ENCODE assay signal across 8 mouse cellular contexts in genomic region chr14:27428573-27428972, GRCm38 (mm10). TPM values are rescaled to one million over a fixed set of nuclear protein-coding genes. Genes with fewer than 3 reads are reported as not detected.
A peak's percentile ranks its signal among the peaks of the same experiment; 100 is the strongest.
DNase-seq lines count a peak whose midpoint lies in the region; ATAC-seq lines count a peak whose summit lies in the region.

TSS of gene Fam208a (plus strand) at chr14:27428834.

- WGBS in intestine, embryonic 15.5 days, result 2% methylated on average over 43 of the region's 43 CpGs

- peak within 1 kb of the TSS; percentile 88 for H3K9ac ChIP-seq in intestine, embryonic 15.5 days

- H3K4me1 ChIP-seq in intestine, embryonic 15.5 days (replicated peaks), result peaks cover 3% of the 10 kb centered on the region; the same call in 1 of the 2 replicates

- intact Hi-C loops in gastrocnemius, postnatal 36 days (cut with DNase I), result no loop called here
- intact Hi-C loops in left cerebral cortex, postnatal 14 days (cut with DNase I), result no loop called here

- no peaks in the 10 kb centered on the region for H3K9me3 ChIP-seq in intestine, embryonic 15.5 days

- H3K27me3 ChIP-seq in intestine, embryonic 15.5 days (replicated peaks), result no peaks in the 10 kb centered on the region

- H3K4me2 ChIP-seq in intestine, embryonic 15.5 days (replicated peaks), result peak within 1 kb of the TSS; percentile 93

- peak; percentile 88 for DNase-seq in adrenal gland, adult 8-10 months
- DNase-seq in embryo, embryonic 11.5 days (ENCODE audit: low read depth, low spot score), result peak; percentile 82
- DNase-seq in gastrocnemius, postnatal 36 days, result peak; percentile 93 to 94
- peak; percentile 92 to 97 for DNase-seq in left cerebral cortex, postnatal 14 days (ENCODE audit: low spot score in 2 of 2)
- DNase-seq in right cerebral cortex, postnatal 14 days, result peak; percentile 94
- peak; percentile 90 to 95 for DNase-seq in urinary bladder, postnatal 36 days (ENCODE audit: low spot score in 2 of 2)

- peak within 1 kb of the TSS; percentile 72 for H3K4me3 ChIP-seq in intestine, embryonic 15.5 days (replicated peaks)

- peak; percentile 97 for ATAC-seq in intestine, embryonic 15.5 days
- peak; percentile 97 for ATAC-seq in megakaryocyte-erythroid progenitor cell, adult 5-6 weeks (replicated peaks; ENCODE audit: low FRiP score, low TSS enrichment, poor library complexity, severe bottlenecking)

- peaks cover 2% of the 10 kb centered on the region for H3K36me3 ChIP-seq in intestine, embryonic 15.5 days

- peak within 1 kb of the TSS; percentile 99 for H3K27ac ChIP-seq in intestine, embryonic 15.5 days

RNA-seq across cellular contexts. Expression of gene Fam208a, which starts in this region (rescaled TPM):
- 10 to 100 TPM; 22.5 to 32.3 (median 26.7) TPM for total RNA-seq in adrenal gland, adult 8-10 months (2022)
- 1 to 10 TPM; 4.5 to 4.9 TPM for total RNA-seq in gastrocnemius, postnatal 36 days (2021)
- 9.2 and 9.8 TPM in 2 replicates for polyA plus RNA-seq in intestine, embryonic 15.5 days (2015; fragmentation: Nextera tagmentation; extraction: Ambion mirVana)
- 10 to 100 TPM; 26.0 to 27.7 TPM for total RNA-seq in left cerebral cortex, postnatal 14 days (2021)
- total RNA-seq in megakaryocyte-erythroid progenitor cell, adult 5-6 weeks (2014; fragmentation: Nextera tagmentation), result 32.6 and 35.8 TPM in 2 replicates
- total RNA-seq in megakaryocyte-erythroid progenitor cell, adult 5-6 weeks (2017), result 29.9 and 35.3 TPM in 2 replicates

Comparison
In these comparisons a context has a peak if more than half of its experiments do, and no peak if none do; other contexts are left out.
1. Peak in every context shown above with its lines: DNase-seq, ATAC-seq, H3K4me3 ChIP-seq and H3K27ac ChIP-seq.